Mouse (Mus musculus) T-helper 2 cell (primary cell): ENCODE measurements around the gene Ppp3cb.

Source experiments
- in situ Hi-C: fragments of 300-600 bp; cut with MboI, MseI; formaldehyde crosslinking; loops from one replicate; pipeline ENCODE4 v1.15.1; 2025; ENCODE audit warnings: high pct_unique_total_duplicates

Ppp3cb gene

DNA sequence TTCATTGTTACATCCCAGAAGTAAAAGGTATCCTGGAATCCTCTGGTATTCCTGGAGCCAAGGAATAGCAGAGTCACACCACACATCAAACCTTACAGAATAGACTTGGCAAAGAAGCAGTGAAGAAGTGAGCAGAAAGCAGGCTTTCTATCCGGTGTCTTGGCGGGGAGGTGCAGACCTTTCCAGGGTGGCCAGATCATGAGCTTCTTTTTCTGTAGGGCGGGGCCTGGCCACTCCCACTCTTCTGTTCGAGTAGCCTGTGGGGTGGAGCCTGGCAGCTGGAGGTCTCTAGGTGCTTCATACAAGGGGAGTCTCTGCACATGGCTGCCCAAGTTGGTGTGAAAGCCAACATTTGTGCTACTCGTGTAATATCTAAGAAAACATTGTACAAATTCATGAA, 65.2 kb downstream of the Ppp3cb start:
- in situ Hi-C loops, result loop anchor here (10.0 kb wide), 1 partner anchor 174 kb away; the partner anchor contains the start of gene Myoz1

DNA sequence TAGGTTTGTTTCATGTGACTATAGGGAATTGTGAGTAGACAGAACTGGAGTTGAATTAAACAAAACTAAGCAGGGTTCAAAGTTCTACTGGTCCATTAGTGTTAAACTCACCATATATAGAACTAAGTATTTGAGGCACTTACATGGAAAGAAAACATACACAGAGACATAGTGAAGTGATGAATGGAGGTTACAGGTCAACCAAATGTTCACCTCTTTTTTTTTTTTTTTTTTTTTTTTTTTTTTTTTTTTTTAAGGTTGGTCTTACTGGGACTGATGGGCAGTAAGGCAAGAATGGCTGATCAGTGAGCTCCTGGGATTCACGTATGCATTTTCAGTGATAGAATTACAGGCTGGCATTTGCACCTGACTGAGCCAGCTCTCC, 66.2 kb downstream of the Ppp3cb start:
- in situ Hi-C loops, result loop anchor here (10.0 kb wide), 1 partner anchor 175 kb away; the partner anchor contains the start of gene Myoz1

DNA sequence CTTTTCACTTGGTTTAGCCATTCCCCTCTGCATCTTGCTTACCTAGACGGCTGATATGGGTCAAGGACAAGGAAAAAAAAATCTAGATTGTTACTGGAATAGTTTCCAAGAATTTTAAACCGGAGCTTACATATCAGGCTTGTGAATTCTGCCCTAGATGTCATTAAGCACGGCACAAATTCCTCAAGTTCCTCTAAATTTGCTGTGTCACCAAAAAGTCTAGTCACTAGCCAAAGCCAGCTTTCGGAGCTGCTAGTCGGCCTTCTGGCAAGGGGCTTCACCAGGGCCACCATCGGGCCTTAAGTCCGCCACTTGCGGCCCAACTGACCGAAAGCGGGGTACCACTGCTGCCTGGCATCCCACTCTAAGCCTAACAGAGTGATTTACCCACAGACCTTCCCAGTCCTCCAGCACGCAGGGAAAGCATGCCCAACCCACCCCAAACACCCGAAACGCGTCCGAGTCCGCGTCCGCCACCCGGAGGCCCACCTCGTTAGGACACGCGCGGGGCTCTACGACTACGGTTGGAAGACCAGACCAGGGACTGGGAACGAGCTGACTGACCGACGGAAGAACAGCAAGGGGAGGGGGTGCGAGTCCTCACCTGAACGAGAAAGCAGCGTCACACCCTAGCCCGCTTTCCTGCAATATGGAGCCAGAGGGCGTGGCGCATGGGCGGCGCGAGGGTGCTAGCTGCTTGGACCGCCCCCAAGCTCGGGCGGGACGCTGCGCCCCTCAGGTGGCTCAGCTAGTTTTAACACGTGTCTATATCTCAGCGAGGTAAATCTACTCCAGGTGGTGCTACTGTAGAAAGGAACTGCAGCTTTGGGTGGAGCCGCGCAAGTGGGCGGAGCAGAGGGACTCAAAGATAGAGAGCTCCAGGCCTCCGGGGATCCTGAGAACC, 66.8 kb downstream of the Ppp3cb start, which contains the start of gene Anxa7:
TSS of gene Anxa7 (minus strand) at position 843 of the 904 bp plus-strand sequence.
- in situ Hi-C loops, result loop anchor here (10.0 kb wide), 1 partner anchor 175 kb away; the partner anchor contains the start of gene Myoz1

DNA sequence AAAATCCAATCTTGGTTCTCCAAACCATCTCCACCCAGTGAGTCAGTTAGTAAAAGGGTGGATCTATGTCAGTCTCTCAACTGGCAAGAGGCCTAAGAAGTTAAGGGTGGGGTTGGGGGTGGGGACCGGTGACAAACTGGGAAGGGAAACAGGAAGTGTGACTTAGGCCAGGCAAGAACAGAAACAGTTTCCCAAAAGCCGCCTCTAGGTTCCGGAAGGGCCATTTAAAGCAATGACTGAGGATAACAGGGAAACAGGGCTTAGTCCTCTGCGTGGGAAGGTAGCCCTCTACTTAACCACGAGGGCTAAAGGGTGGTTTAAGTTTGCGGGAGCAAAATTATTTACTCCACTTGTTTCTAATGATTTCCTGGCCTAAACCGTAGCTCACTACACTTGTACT, 67.6 kb downstream of the Ppp3cb start:
- in situ Hi-C loops, result no loop called here

DNA sequence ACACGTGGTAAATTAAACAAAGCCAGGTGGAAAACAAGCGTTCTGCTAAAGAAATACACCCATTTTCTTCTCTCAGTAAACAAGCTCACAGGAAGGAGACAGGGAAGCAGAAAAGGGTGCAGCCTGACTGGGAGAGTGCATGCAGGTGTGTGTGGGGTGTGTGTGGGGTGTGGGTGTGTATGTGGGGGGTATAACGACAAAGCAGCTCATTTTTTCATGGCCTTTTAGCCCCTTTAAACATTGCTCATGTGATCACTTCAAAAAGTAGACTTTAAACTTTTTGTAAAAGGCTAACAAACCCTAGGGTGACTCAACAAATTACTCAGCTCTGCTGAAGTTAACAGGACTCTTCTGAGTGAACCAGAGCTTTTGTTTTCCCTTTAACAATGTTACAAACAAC, 68.0 kb downstream of the Ppp3cb start:
- in situ Hi-C loops, result no loop called here

DNA sequence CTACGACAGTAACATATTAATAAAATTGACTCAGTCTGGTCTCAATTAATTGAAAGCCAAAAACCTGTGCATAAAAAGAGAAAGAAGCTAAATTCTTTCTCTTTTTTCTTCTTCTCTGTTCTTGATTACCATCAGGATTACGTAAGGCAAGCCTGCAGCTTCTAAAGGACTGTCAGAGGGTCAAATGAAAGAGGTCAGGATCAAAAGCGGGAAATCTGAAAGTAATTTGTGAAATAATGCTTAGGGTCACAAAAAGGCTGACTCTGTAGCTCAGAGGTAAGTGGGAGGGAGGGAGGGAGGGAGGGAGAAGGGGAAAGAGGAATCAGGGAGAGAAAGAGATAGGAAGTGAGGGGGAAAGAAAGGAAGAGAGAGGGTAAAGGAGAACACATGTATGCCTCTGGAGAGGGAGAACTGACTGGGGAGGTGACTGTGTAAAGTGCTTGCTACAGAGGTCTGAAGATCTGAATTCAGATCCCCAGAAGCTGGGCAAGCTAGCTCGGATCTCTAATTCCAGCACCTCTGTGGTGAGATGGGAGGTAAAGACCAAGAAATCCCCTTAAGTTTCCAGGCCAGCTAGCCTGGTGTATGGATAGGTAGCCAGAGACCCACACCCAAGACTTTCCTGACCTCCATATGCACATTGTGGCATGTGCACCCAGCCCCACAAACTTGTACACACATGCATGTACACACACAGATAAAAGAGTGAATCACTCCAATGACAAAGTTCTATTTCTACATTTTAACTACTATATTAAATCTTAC, 68.9 kb downstream of the Ppp3cb start:
- in situ Hi-C loops, result no loop called here

DNA sequence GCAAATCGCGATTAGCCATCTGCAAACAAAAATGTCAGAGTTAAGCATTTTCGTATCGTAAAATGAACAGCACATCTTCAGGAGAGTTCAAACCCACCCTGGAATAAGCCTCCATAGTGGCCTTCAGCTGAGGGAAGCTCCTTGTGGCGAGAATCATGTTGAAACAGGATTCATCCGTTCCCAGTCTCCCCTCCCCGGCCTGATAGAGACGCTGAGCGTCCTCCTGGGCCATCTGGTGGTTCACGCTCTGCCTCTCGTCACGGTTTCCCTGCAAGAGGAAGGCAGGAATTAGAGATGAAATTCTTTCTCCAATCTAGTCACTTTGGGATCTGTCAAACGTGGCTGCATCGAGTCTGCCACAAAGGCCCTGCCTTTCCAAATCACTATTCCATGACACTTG, 86.2 kb downstream of the Ppp3cb start:
- in situ Hi-C loops, result no loop called here

DNA sequence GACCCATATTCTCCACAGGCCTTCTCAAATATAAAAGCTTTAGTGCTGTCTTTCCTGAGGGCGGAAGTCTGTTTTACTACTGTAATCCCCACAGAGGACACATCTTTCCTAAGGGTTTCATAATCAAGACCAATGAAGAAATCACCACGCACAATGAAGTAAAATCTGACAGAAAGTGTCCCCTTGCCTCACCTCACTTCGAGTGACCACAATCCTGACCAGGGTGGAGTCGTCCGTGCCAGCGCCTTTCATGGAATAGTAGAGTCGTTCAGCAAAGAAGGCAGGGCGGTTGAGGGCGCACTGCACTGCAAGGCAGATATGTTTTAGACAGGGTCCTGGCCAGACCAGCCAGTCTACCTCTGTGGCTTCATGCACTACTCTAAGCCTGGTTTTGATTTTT, 88.0 kb downstream of the Ppp3cb start:
- in situ Hi-C loops, result no loop called here

DNA sequence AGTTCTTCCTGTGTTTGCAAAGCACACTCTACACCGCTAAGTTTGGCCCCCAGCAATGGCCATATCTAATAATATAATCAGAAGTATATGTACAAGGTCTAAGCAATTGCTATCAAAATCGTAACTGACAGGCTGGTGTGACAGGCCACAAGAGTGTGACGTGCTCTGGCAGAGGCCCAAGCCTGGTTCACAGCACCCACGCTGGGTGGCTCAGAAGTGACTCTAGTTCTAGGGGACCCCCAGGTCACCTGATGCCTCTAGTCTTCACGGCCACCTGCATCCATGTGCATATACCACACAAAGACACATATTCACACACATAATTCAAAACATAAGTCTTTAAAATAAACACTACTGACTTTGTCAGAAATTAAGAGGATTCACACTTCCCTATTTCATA, 93.4 kb downstream of the Ppp3cb start:
- in situ Hi-C loops, result no loop called here

DNA sequence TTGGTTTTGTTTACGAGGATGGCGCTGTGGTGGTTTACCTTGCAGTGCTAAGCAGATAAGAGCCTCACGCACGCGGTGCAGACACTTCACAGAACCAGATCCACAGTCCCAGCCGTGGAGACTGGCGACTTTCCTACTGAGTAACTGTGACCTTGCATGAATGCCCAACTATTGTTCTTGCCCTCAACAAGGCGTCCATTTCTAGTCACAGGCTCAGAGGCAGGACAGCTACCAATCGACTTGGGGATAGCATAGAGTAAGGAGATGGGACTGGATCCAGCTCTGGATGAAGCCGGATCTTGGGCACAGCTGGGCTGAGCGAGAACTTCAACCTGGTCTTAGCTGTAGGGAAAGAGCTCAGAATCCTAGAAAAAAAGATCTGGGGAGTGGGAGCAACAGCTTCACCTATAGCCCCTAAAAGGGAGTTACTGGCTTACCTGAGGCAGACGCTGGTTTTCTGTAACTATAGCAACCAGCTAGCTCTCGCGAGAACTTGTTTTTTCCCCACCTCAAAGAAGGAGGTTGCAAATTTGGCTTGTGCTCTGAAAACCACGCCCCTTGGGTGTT, 94.5 kb downstream of the Ppp3cb start, which contains the start of gene Cfap70:
TSS of gene Cfap70 (minus strand) at position 462 of the 567 bp plus-strand sequence.
- in situ Hi-C loops, result no loop called here

DNA sequence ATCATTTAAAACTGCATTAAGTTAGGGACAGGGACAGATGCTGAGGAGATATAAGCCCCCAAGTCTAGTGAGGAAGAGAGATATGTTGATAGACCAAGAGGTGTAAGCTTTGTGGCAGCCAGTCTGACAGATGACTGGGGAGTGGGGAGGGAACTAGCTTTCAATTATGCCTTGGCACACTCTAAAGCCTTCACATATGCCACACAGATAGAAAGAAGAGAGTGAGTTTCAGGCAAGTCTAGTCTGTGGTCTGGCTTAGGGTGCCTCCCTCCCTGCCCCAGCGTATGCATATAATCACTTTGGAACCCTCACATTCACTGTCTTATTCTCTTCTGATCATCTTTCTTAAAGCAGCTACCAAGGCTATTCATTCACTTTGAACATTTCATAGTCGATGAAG, 95.1 kb downstream of the Ppp3cb start:
- in situ Hi-C loops, result no loop called here
